ENCODE assay signal across 8 mouse cellular contexts in genomic region chr2:27886148-27886551, GRCm38 (mm10). TPM values are rescaled to one million over a fixed set of nuclear protein-coding genes. Genes with fewer than 3 reads are reported as not detected.
DNase-seq lines count a peak whose midpoint lies in the region; ATAC-seq lines count a peak whose summit lies in the region.

Col5a1 (plus strand) TSS chr2:27886425.

- peak; percentile 86 for DNase-seq in 3T3-L1 (ENCODE audit: low read depth, low spot score)
- peak; percentile 98 for DNase-seq in Muller cell, postnatal 12 days (ENCODE audit: inconsistent ontology term)
- DNase-seq in embryonic facial prominence, embryonic 14.5 days (ENCODE audit: low spot score): peak; percentile 96
- peak; percentile 94 for DNase-seq in kidney, postnatal 10 days
- DNase-seq in lung, postnatal 4 days: peak; percentile 89 to 94

- peaks cover 33% of the 10 kb centered on the region for H3K4me1 ChIP-seq in embryonic facial prominence, embryonic 14.5 days (ENCODE audit: control insufficient read depth, insufficient read depth, low read length)
- H3K4me1 ChIP-seq in heart, embryonic 14.5 days (ENCODE audit: control insufficient read depth in 2 of 2, insufficient read depth in 2 of 2, low read length in 2 of 2): peaks cover 14 to 38% of the 10 kb centered on the region in 2 experiments; a peak in 3 of 4 replicates
- peaks cover 34% of the 10 kb centered on the region for H3K4me1 ChIP-seq in stomach, embryonic 14.5 days (ENCODE audit: control insufficient read depth, insufficient read depth, low read length)

- no peaks in the 10 kb centered on the region for H3K27me3 ChIP-seq in embryonic facial prominence, embryonic 14.5 days (replicated peaks; ENCODE audit: control insufficient read depth, insufficient read depth, low read length)
- H3K27me3 ChIP-seq in heart, embryonic 14.5 days (ENCODE audit: control insufficient read depth, insufficient read depth, low read length): peaks cover 6% of the 10 kb centered on the region; the same call in 1 of the 2 replicates
- H3K27me3 ChIP-seq in stomach, embryonic 14.5 days (ENCODE audit: control insufficient read depth, insufficient read depth, low read length): no peaks in the 10 kb centered on the region

- peak; percentile 93 for ATAC-seq in embryonic facial prominence, embryonic 14.5 days (ENCODE audit: low read depth)
- ATAC-seq in heart, embryonic 14.5 days (ENCODE audit: insufficient number of reproducible peaks, insufficient read depth, low FRiP score, low read depth): peak; percentile 89
- peak; percentile 87 for ATAC-seq in stomach, embryonic 14.5 days (ENCODE audit: insufficient number of reproducible peaks, insufficient read depth, low FRiP score, low read depth)
- no peak for ATAC-seq in monocyte, adult 5-6 weeks (replicated peaks; ENCODE audit: insufficient number of reproducible peaks, low FRiP score, low TSS enrichment, poor library complexity, severe bottlenecking)

- peak within 1 kb of the TSS; percentile 81 for H3K4me2 ChIP-seq in embryonic facial prominence, embryonic 14.5 days (ENCODE audit: low read depth, low read length)
- peak within 1 kb of the TSS; percentile 99 for H3K4me2 ChIP-seq in heart, embryonic 14.5 days (ENCODE audit: low read length)
- H3K4me2 ChIP-seq in stomach, embryonic 14.5 days (replicated peaks; ENCODE audit: low read depth, low read length): peak within 1 kb of the TSS; percentile 89

- H3K36me3 ChIP-seq in embryonic facial prominence, embryonic 14.5 days (ENCODE audit: control insufficient read depth, insufficient read depth, low read length): peaks cover 5% of the 10 kb centered on the region; the same call in 1 of the 2 replicates
- H3K36me3 ChIP-seq in heart, embryonic 14.5 days (ENCODE audit: control insufficient read depth, insufficient read depth, low read length): 0 out of 2 replicates have a peak, but pooled peaks cover 3% of the 10 kb centered on the region
- H3K36me3 ChIP-seq in stomach, embryonic 14.5 days (ENCODE audit: control insufficient read depth, insufficient read depth, low read length): no peaks in the 10 kb centered on the region

- H3K9ac ChIP-seq in embryonic facial prominence, embryonic 14.5 days (ENCODE audit: low read depth, low read length): peak within 1 kb of the TSS; percentile 96
- peak within 1 kb of the TSS; percentile 89 for H3K9ac ChIP-seq in heart, embryonic 14.5 days (ENCODE audit: low read length)
- peak within 1 kb of the TSS; percentile 92 for H3K9ac ChIP-seq in stomach, embryonic 14.5 days (replicated peaks; ENCODE audit: low read depth, low read length)

- H3K4me3 ChIP-seq in embryonic facial prominence, embryonic 14.5 days (ENCODE audit: low read depth, low read length): peak within 1 kb of the TSS; percentile 84
- peak within 1 kb of the TSS; percentile 73 to 84 for H3K4me3 ChIP-seq in heart, embryonic 14.5 days (ENCODE audit: control insufficient read depth in 1 of 2, insufficient read depth in 1 of 2, low read depth in 1 of 2, low read length in 2 of 2)
- H3K4me3 ChIP-seq in stomach, embryonic 14.5 days (ENCODE audit: low read depth, low read length): peak within 1 kb of the TSS; percentile 86

- H3K27ac ChIP-seq in embryonic facial prominence, embryonic 14.5 days (replicated peaks; ENCODE audit: low read depth, low read length): peak within 1 kb of the TSS; percentile 96
- peak within 1 kb of the TSS; percentile 76 to 88 for H3K27ac ChIP-seq in heart, embryonic 14.5 days (replicated peaks in 1 of 2; ENCODE audit: control insufficient read depth in 1 of 2, insufficient read depth in 1 of 2, low read depth in 2 of 2, low read length in 2 of 2)
- peak within 1 kb of the TSS; percentile 94 for H3K27ac ChIP-seq in stomach, embryonic 14.5 days (ENCODE audit: low read length)

- no peaks in the 10 kb centered on the region for H3K9me3 ChIP-seq in embryonic facial prominence, embryonic 14.5 days (ENCODE audit: control insufficient read depth, low read length)
- no peaks in the 10 kb centered on the region for H3K9me3 ChIP-seq in heart, embryonic 14.5 days (ENCODE audit: control insufficient read depth, low read length)
- H3K9me3 ChIP-seq in stomach, embryonic 14.5 days (ENCODE audit: control insufficient read depth, low read depth, low read length): no peaks in the 10 kb centered on the region

- 0% methylated on average over 18 of the region's 45 CpGs for WGBS in embryonic facial prominence, embryonic 14.5 days
- under 1% methylated on average over 32 of the region's 45 CpGs for WGBS in heart, embryonic 14.5 days
- WGBS in stomach, embryonic 14.5 days: 1% methylated on average over 43 of the region's 45 CpGs

RNA-seq across cellular contexts. Expression of gene Col5a1, which starts in this region (rescaled TPM):
- 253 and 258 TPM in 2 replicates for polyA plus RNA-seq in embryonic facial prominence, embryonic 14.5 days (2014; fragmentation: Nextera tagmentation; extraction: Ambion mirVana)
- 62.9 and 70.0 TPM in 2 replicates for polyA plus RNA-seq in heart, embryonic 14.5 days (2014; fragmentation: Nextera tagmentation; extraction: Ambion mirVana)
- 160 and 167 TPM in 2 replicates for polyA plus RNA-seq in stomach, embryonic 14.5 days (2014; fragmentation: Nextera tagmentation; extraction: Ambion mirVana)
- total RNA-seq in monocyte, adult 5-6 weeks (2017): under 0.01 to 0.10 TPM in 2 of 3 replicates, not detected in the other
